In the genomic region with DNA sequence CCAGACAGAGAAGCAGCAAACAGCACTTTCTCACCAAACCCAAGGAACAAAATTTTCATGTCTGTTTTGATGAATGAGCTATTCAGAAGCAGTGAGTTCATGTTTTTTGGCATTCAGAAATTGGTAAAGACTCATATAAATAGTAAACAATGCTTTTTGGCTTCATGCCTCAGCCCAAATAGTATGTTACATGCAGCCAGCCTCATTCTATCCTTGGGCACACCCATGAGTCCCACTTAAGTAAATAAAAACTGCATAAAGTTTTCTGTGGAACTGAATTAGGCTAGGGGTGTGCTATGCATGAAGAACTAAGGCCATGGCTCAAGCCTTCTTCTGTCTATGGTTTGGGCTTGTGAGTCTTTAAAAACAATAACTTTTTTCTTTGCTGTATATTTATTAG, we compare ENCODE assay signal across 28 mouse cellular contexts.
DNase-seq lines count a peak whose midpoint lies in the region; ATAC-seq lines count a peak whose summit lies in the region.
"Had no signal": no experiment of that assay in that cellular context is flagged by ENCODE, and none has a peak within 500 bp of the region (broad histone marks: within the 10 kb centered on the region; RNA-seq: fewer than 3 reads in every experiment).

No protein-coding gene starts in this region.

- no peak overlapping the region for H3K9ac ChIP-seq in lung, embryonic 15.5 days
- no peak overlapping the region for H3K9ac ChIP-seq in embryonic facial prominence, embryonic 15.5 days
- no peak overlapping the region for H3K9ac ChIP-seq in forebrain, embryonic 15.5 days (replicated peaks)
- H3K9ac ChIP-seq: forebrain, embryonic 13.5 days; forebrain, postnatal 0 days; heart, embryonic 13.5 days; hindbrain, embryonic 14.5 days had no signal

- no peaks in the 10 kb centered on the region for H3K27me3 ChIP-seq in lung, embryonic 15.5 days
- H3K27me3 ChIP-seq in embryonic facial prominence, embryonic 15.5 days: no peaks in the 10 kb centered on the region
- no peaks in the 10 kb centered on the region for H3K27me3 ChIP-seq in forebrain, embryonic 15.5 days
- H3K27me3 ChIP-seq: forebrain, embryonic 13.5 days; heart, embryonic 13.5 days; Patski had no signal

- H3K4me1 ChIP-seq in lung, embryonic 15.5 days: 0 out of 2 replicates have a peak, but pooled peaks cover 5% of the 10 kb centered on the region
- H3K4me1 ChIP-seq in embryonic facial prominence, embryonic 15.5 days: no peaks in the 10 kb centered on the region
- H3K4me1 ChIP-seq in forebrain, embryonic 15.5 days: no peaks in the 10 kb centered on the region
- H3K4me1 ChIP-seq: forebrain, embryonic 10.5 days; forebrain, embryonic 13.5 days; heart, embryonic 13.5 days had no signal

- no peaks in the 10 kb centered on the region for H3K36me3 ChIP-seq in lung, embryonic 15.5 days
- H3K36me3 ChIP-seq in embryonic facial prominence, embryonic 15.5 days: no peaks in the 10 kb centered on the region
- H3K36me3 ChIP-seq in forebrain, embryonic 15.5 days: no peaks in the 10 kb centered on the region
- H3K36me3 ChIP-seq: forebrain, embryonic 10.5 days; heart, embryonic 13.5 days had no signal

- no peak for DNase-seq in lung, postnatal 36 days
- DNase-seq in 3T3-L1 (ENCODE audit: low read depth, low spot score) (peak; percentile 15), NIH3T3 (ENCODE audit: low read depth) (peak; percentile 51)
- no peak for DNase-seq in thymus, postnatal 14 days
- DNase-seq: adrenal gland, adult 2 months; adrenal gland, postnatal 14 days; cerebellum, adult 11 months; cerebellum, adult 2 months; cerebellum, adult 9-11 months; cerebellum, postnatal 25 days; forebrain, postnatal 0 days; gastrocnemius, adult 2 months; gastrocnemius, postnatal 14 days; heart, adult 18-20 months; heart, postnatal 14 days; heart, postnatal 4 days had no signal

- peak; percentile 81 for ATAC-seq in lung, embryonic 15.5 days (ENCODE audit: borderline replicate concordance, extremely low read depth, low FRiP score, low TSS enrichment)
- peak; percentile 67 for ATAC-seq in embryonic facial prominence, embryonic 15.5 days (ENCODE audit: insufficient number of reproducible peaks, low FRiP score, low TSS enrichment, low read depth)
- no peak for ATAC-seq in forebrain, embryonic 15.5 days (replicated peaks)
- ATAC-seq: forebrain, embryonic 13.5 days; forebrain, postnatal 0 days; hindbrain, postnatal 0 days; inflammation-experienced regulatory T-cells, adult 6 months; intestine, embryonic 16.5 days; Patski had no signal

- no peak overlapping the region for H3K4me3 ChIP-seq in lung, embryonic 15.5 days
- no peak overlapping the region for H3K4me3 ChIP-seq in embryonic facial prominence, embryonic 15.5 days (replicated peaks)
- no peak overlapping the region for H3K4me3 ChIP-seq in forebrain, embryonic 15.5 days
- H3K4me3 ChIP-seq: erythroblast, embryonic 14.5 days; forebrain, embryonic 10.5 days; forebrain, embryonic 13.5 days; gastrocnemius, adult 2 months; heart, embryonic 13.5 days had no signal

- H3K27ac ChIP-seq in lung, embryonic 15.5 days: peak overlapping the region; percentile 53
- H3K27ac ChIP-seq in embryonic facial prominence, embryonic 15.5 days (replicated peaks): peak overlapping the region; percentile 39; the same call in 1 of the 2 replicates
- H3K27ac ChIP-seq in forebrain, embryonic 15.5 days (replicated peaks): no peak overlapping the region
- H3K27ac ChIP-seq: forebrain, embryonic 10.5 days; forebrain, embryonic 13.5 days; gastrocnemius, adult 2 months; heart, embryonic 13.5 days; hindbrain, embryonic 14.5 days; hindbrain, postnatal 0 days had no signal

- no peaks in the 10 kb centered on the region for H3K9me3 ChIP-seq in lung, embryonic 15.5 days
- H3K9me3 ChIP-seq in embryonic facial prominence, embryonic 15.5 days (replicated peaks): no peaks in the 10 kb centered on the region
- H3K9me3 ChIP-seq in forebrain, embryonic 15.5 days: no peaks in the 10 kb centered on the region
- H3K9me3 ChIP-seq: forebrain, embryonic 10.5 days; forebrain, embryonic 13.5 days; heart, embryonic 13.5 days had no signal

- H3K4me2 ChIP-seq in lung, embryonic 15.5 days: no peak overlapping the region
- no peak overlapping the region for H3K4me2 ChIP-seq in embryonic facial prominence, embryonic 15.5 days (replicated peaks)
- no peak overlapping the region for H3K4me2 ChIP-seq in forebrain, embryonic 15.5 days (replicated peaks)
- H3K4me2 ChIP-seq: forebrain, embryonic 13.5 days; heart, embryonic 13.5 days; hindbrain, embryonic 14.5 days had no signal

Comparison
In these comparisons a context has a peak if more than half of its experiments do, and no peak if none do; other contexts are left out.
1. DNase-seq: peak in 3T3-L1 (single experiment) and NIH3T3 (single experiment); none in lung, postnatal 36 days (single experiment) and thymus, postnatal 14 days (single experiment).